8 mouse cellular contexts compared by ENCODE assay signal in the genomic region with DNA sequence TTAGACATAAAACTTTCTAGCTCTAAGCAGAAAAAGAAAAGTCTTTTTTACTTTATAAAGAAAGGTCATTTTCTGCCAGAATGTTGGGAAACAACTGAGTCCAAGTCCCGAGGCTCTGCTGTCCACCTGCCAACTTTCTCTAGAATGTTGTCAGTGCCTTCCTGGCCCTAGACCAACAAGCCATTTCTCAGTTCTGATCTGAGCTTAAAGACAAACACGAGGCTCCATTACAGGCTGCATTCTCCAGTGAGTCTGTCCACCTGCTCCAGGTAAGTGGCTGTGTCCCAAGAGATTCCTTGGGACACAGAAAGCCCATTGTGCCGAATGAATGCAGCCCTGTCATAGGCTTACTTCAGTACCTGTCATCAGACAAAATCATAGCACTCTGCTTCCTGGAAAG. TPM values are rescaled to one million over a fixed set of nuclear protein-coding genes. Genes with fewer than 3 reads are reported as not detected.
A peak's percentile ranks its signal among the peaks of the same experiment; 100 is the strongest.
DNase-seq lines count a peak whose midpoint lies in the region; ATAC-seq lines count a peak whose summit lies in the region.

No protein-coding gene starts in this region.

- ATAC-seq in kidney, embryonic 16.5 days (ENCODE audit: low FRiP score, low TSS enrichment): no peak
- ATAC-seq in forebrain, embryonic 13.5 days: no peak
- ATAC-seq in frontal cortex, adult (ENCODE audit: low TSS enrichment): no peak

- 53% methylated on average over 3 of the region's 3 CpGs for WGBS in kidney, embryonic 16.5 days
- WGBS in forebrain, embryonic 13.5 days: 74% methylated on average over 3 of the region's 3 CpGs

- no peak overlapping the region for H3K4me3 ChIP-seq in kidney, embryonic 16.5 days (ENCODE audit: low read length)
- H3K4me3 ChIP-seq in forebrain, embryonic 13.5 days: no peak overlapping the region

- no peaks in the 10 kb centered on the region for H3K9me3 ChIP-seq in kidney, embryonic 16.5 days (ENCODE audit: low read length)
- no peaks in the 10 kb centered on the region for H3K9me3 ChIP-seq in forebrain, embryonic 13.5 days (replicated peaks)

- intact Hi-C loops in left cerebral cortex, postnatal 4 days (cut with DNase I): no loop called here
- intact Hi-C loops in left cerebral cortex, postnatal 36 days (cut with DNase I): no loop called here

- no peak overlapping the region for H3K9ac ChIP-seq in kidney, embryonic 16.5 days (replicated peaks; ENCODE audit: low read length)
- no peak overlapping the region for H3K9ac ChIP-seq in forebrain, embryonic 13.5 days

- no peaks in the 10 kb centered on the region for H3K4me1 ChIP-seq in kidney, embryonic 16.5 days (ENCODE audit: insufficient read depth, low read length)
- H3K4me1 ChIP-seq in forebrain, embryonic 13.5 days: no peaks in the 10 kb centered on the region

- DNase-seq in left cerebral cortex, postnatal 4 days: peak; percentile 54
- DNase-seq in left cerebral cortex, postnatal 36 days (ENCODE audit: low spot score in 2 of 2): no peak
- DNase-seq in cerebellum, postnatal 14 days: peak; percentile 79 to 80
- DNase-seq in skeletal muscle tissue, adult 2 months (ENCODE audit: low read depth, low spot score): peak; percentile 54
- no peak for DNase-seq in layer of hippocampus, adult 18-20 months (ENCODE audit: low spot score in 2 of 2)

- H3K27me3 ChIP-seq in kidney, embryonic 16.5 days (ENCODE audit: insufficient read depth, low read length): no peaks in the 10 kb centered on the region
- no peaks in the 10 kb centered on the region for H3K27me3 ChIP-seq in forebrain, embryonic 13.5 days

- H3K36me3 ChIP-seq in kidney, embryonic 16.5 days (ENCODE audit: insufficient read depth, low read length): no peaks in the 10 kb centered on the region
- H3K36me3 ChIP-seq in forebrain, embryonic 13.5 days (ENCODE audit: poor library complexity, severe bottlenecking): no peaks in the 10 kb centered on the region

- H3K27ac ChIP-seq in kidney, embryonic 16.5 days (ENCODE audit: low read length): 0 out of 2 replicates have a peak overlapping the region, but pooled peaks have one; percentile 7
- no peak overlapping the region for H3K27ac ChIP-seq in forebrain, embryonic 13.5 days

- no peak overlapping the region for H3K4me2 ChIP-seq in kidney, embryonic 16.5 days (replicated peaks; ENCODE audit: low read depth, low read length)
- H3K4me2 ChIP-seq in forebrain, embryonic 13.5 days: no peak overlapping the region

RNA-seq across cellular contexts. Expression of gene 2010109A12Rik, which starts 15.3 kb away (rescaled TPM):
- total RNA-seq in left cerebral cortex, postnatal 4 days (2021): under 1 TPM in 1 of 2 experiments, not detected in 1; 0.98 TPM
- total RNA-seq in left cerebral cortex, postnatal 36 days (2021): under 1 TPM; 0.72 to 0.91 TPM
- polyA plus RNA-seq in kidney, embryonic 16.5 days (2015; fragmentation: Nextera tagmentation; extraction: Ambion mirVana): 0.95 and 2.9 TPM in 2 replicates
- under 1 TPM; 0.84 to 0.86 TPM for total RNA-seq in layer of hippocampus, adult 18-20 months (2021)
- 2.3 and 3.0 TPM in 2 replicates for polyA plus RNA-seq in forebrain, embryonic 13.5 days (2015; fragmentation: Nextera tagmentation; extraction: Ambion mirVana)

RNA-seq across cellular contexts. Expression of gene Ccni, which starts 15.4 kb away (rescaled TPM):
- total RNA-seq in left cerebral cortex, postnatal 4 days (2021): 100 to 1,000 TPM; 267 to 277 TPM
- 100 to 1,000 TPM; 270 to 322 TPM for total RNA-seq in left cerebral cortex, postnatal 36 days (2021)
- 97.3 and 113 TPM in 2 replicates for polyA plus RNA-seq in kidney, embryonic 16.5 days (2015; fragmentation: Nextera tagmentation; extraction: Ambion mirVana)
- total RNA-seq in layer of hippocampus, adult 18-20 months (2021): 100 to 1,000 TPM; 248 to 262 TPM
- polyA plus RNA-seq in forebrain, embryonic 13.5 days (2015; fragmentation: Nextera tagmentation; extraction: Ambion mirVana): 161 and 183 TPM in 2 replicates

RNA-seq across cellular contexts. Expression of gene Ccng2, which starts 45.4 kb away (rescaled TPM):
- 10 to 100 TPM; 46.3 to 50.2 TPM for total RNA-seq in left cerebral cortex, postnatal 4 days (2021)
- 10 to 100 TPM; 39.9 to 52.5 TPM for total RNA-seq in left cerebral cortex, postnatal 36 days (2021)
- polyA plus RNA-seq in kidney, embryonic 16.5 days (2015; fragmentation: Nextera tagmentation; extraction: Ambion mirVana): 63.9 and 67.4 TPM in 2 replicates
- 10 to 100 TPM; 51.6 to 56.3 TPM for total RNA-seq in layer of hippocampus, adult 18-20 months (2021)
- polyA plus RNA-seq in forebrain, embryonic 13.5 days (2015; fragmentation: Nextera tagmentation; extraction: Ambion mirVana): 130 and 141 TPM in 2 replicates

Comparison
In these comparisons a context has a peak if more than half of its experiments do, and no peak if none do; other contexts are left out.
1. DNase-seq: peak in left cerebral cortex, postnatal 4 days (single experiment), cerebellum, postnatal 14 days (2 of 2) and skeletal muscle tissue, adult 2 months (single experiment); none in left cerebral cortex, postnatal 36 days (0 of 2) and layer of hippocampus, adult 18-20 months (0 of 2).